Mouse (Mus musculus) Patski (cell line): ENCODE data around the gene Selenom. TPM values are rescaled to one million over a fixed set of nuclear protein-coding genes. Genes with fewer than 3 reads are reported as not detected.

Experiments used
- ATAC-seq: fragments of 100-300 bp; one replicate; pipeline ENCODE4 v1.8.0; 2021
- CTCF ChIA-PET: fragments of 350-600 bp; sonication (Branson Sonifier 250); formaldehyde crosslinking; loops from one replicate; lab custom pipeline; 2022; ENCODE audit warnings: inconsistent platforms; lab: Charles Lee
- POLR2A ChIA-PET: fragments of 350-600 bp; sonication (Branson Sonifier 250); formaldehyde crosslinking; loops from one replicate; lab custom pipeline; 2022; ENCODE audit warnings: antibody characterized with exemption, inconsistent platforms; lab: Charles Lee
- DNase-seq: peaks from one replicate; pipeline ENCODE4 v3.0.0-alpha.2; 2011; ENCODE audit warnings: low read depth, low spot score
- H3K27me3 ChIP-seq: fragments of 371-371 bp; one replicate; pipeline ENCODE4 v1.5.1; 2021
- CTCF ChIP-seq: fragments of 100-300 bp; IDR thresholded peaks from one replicate; pipeline ENCODE4 v1.5.1; 2021
- in situ Hi-C: fragments of 300-500 bp; cut with MboI; formaldehyde crosslinking; loops from 3 replicates; pipeline ENCODE4 v1.11.1; 2018; ENCODE audit warnings: low pct_unique_long_range_greater_than_20kb, mixed read lengths
- polyA plus RNA-seq: library from polyadenylated mRNA; unstranded; gene quantifications from one replicate; pipeline ENCODE4 v1.2.3, GENCODE M21; 2021

Gene Selenom
- polyA plus RNA-seq, 1 experiment from 2014 or later, result 65.1 TPM

DNA sequence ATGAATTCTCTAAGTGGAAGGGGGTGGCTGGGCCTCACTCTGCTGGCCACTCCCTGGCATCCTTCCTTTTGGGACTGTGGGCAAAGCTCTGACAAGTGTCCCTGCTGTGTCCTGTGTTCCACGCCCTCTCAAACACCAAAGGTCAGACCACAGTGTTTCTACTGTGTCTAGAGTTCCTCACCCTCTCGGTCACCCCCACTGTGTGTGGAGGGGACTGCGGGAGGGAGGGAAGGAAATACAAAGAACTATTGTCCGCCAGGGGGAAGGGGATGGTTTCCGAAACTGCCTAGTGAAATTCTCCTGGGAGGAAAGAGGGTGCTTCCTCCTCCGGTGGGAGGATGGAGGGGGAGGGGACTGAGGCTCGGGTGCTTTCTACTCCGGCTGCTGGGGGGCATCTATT, 20.5 kb downstream of the Selenom start:
- TF ChIP-seq CTCF, result no peak
- POLR2A ChIA-PET, result interaction anchor here (0.9 to 5.2 kb wide), 3 partner anchors 15 to 136 kb away, joined by 3 to 23 read pairs (median 6); partner anchors contain the start of gene Morc2a
- no peak for ATAC-seq
- CTCF ChIA-PET, result interaction anchor here (0.7 to 2.4 kb wide), 19 partner anchors 9 to 272 kb away, joined by 3 to 13 read pairs (median 4); no protein-coding TSS in a partner anchor
- in situ Hi-C loops, result loop anchor here (5.0 to 10.0 kb wide), 3 partner anchors 70 to 350 kb away; no protein-coding TSS in a partner anchor
- H3K27me3 ChIP-seq, result no peaks in the 10 kb centered on the region
- DNase-seq, result no peak

DNA sequence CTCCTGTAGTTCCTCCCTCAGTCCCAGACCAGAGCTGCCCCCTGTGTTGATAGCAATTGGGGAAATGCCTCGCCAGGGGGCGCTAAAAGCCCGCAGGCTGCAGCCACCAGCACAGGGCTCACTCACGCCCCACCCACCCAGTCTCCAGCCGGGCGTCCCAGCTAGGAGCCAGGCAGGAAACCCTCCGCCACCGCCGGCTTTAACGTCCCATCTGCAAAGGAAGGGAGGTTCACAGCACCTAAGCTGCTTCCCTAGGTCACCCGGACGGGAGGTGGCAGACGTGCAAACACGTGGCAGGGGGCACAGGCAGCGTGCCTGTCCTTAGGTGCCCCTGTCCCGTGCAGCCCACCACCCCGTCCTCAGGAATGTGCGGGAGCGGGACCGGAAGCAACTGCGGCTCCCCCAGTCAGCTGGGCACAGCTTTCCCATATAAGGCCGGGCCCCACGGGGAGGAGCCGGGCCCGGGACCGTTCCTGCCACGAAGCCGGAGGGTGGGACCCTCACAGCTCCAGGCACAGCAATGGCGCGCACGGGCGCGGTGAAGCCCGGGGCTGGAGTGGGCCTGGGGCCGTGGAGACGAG, 21.0 kb downstream of the Selenom start:
- CTCF ChIA-PET, result interaction anchor here (0.7 to 2.4 kb wide), 19 partner anchors 9 to 268 kb away, joined by 3 to 13 read pairs (median 4); no protein-coding TSS in a partner anchor
- DNase-seq (no peak), ATAC-seq (peak; percentile 62)
- in situ Hi-C loops, result loop anchor here (10.0 kb wide), 2 partner anchors 69 to 349 kb away; no protein-coding TSS in a partner anchor
- TF ChIP-seq CTCF, result no peak
- no peaks in the 10 kb centered on the region for H3K27me3 ChIP-seq
- POLR2A ChIA-PET, result interaction anchor here (0.6 to 5.2 kb wide), 4 partner anchors 15 to 145 kb away, joined by 3 to 23 read pairs (median 8); partner anchors contain the start of gene Morc2a

DNA sequence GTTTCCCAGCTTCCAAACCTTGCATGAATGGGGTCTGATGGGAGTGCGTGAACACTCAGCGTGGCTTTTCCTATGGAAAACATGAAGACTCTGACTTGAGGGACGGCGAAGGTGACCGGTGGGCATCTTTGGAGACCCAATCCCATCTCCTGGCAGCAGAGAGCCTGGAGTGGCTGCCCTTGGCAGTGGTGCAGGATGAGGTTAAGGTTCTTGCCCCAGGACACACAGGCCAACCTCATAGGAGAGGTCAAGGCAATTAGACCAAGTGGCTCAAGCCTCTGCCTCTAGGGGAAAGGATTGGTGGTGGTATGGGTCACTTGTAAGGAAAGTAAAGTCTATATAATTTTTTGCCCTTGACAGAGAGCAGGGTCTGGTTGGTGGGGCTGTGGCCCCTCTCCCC, 21.6 kb downstream of the Selenom start:
- ChIA-PET POLR2A (interaction anchor here (0.9 to 5.2 kb wide), 4 partner anchors 10 to 135 kb away, joined by 3 to 23 read pairs (median 4); partner anchors contain the start of gene Morc2a), CTCF (interaction anchor here (0.9 to 2.4 kb wide), 12 partner anchors 10 to 267 kb away, joined by 3 to 13 read pairs (median 7); no protein-coding TSS in a partner anchor)
- ATAC-seq, result no peak
- in situ Hi-C loops, result loop anchor here (10.0 kb wide), 2 partner anchors 69 to 349 kb away; no protein-coding TSS in a partner anchor
- H3K27me3 ChIP-seq, result no peaks in the 10 kb centered on the region
- DNase-seq, result no peak
- no peak for TF ChIP-seq CTCF

DNA sequence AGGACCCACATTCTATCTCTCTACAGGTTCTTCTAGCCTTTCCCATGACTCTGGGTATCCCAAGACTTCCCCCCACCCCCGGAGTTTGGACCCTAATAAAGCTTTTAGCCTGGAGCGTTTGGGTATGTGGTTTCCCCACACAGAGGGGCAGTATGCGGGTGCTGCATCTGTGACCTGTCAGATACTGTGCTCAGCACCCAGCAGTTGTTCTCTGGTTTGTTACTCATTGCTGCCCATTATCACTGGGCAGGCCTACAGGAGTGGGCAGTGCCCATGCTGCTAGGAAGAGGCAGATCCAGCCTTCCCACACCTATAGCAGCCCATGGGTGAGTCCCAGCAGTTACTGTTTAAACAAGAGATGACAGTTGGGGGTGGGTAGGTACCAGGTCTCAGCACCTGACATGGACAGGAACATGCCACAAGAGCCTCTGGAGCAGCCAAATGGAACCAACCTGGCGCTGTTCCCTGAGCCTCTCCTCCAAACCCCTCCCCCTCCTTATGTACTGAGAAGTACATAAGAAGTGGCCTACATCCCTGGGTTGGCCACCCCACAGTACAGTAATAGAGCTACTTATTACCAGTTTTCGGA, 22.4 kb downstream of the Selenom start:
- no peaks in the 10 kb centered on the region for H3K27me3 ChIP-seq
- ATAC-seq, result peak; percentile 36
- peak; percentile 66 for DNase-seq
- TF ChIP-seq CTCF, result no peak
- CTCF ChIA-PET, result interaction anchor here (0.8 to 1.2 kb wide), 4 partner anchors 68 to 254 kb away, joined by 3 to 4 read pairs (median 3); no protein-coding TSS in a partner anchor
- in situ Hi-C loops, result loop anchor here (10.0 kb wide), 2 partner anchors 68 to 348 kb away; no protein-coding TSS in a partner anchor
- POLR2A ChIA-PET, result interaction anchor here (1.1 to 5.2 kb wide), 4 partner anchors 11 to 134 kb away, joined by 3 to 23 read pairs (median 6); partner anchors contain the start of gene Morc2a

DNA sequence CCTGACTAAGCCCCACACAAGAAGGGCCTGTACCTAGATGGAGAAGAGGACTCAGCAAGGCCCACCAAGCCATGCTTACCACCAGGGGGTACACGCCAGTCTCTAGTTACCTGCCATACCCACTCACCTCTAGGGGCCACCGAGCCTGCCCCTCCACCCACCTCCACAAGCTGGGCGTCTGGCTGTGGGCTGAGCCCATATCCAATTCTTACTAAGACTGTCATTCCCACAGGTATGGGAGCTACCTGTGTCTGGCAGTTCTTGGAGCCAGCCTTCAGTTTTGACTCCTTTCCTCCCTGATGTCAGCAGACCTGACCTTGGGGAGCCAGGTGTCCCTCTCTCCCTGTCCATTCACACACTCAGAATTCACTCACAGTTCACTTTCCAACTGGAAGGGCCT, 23.2 kb downstream of the Selenom start:
- no peak for TF ChIP-seq CTCF
- ATAC-seq (no peak), DNase-seq (no peak)
- H3K27me3 ChIP-seq, result no peaks in the 10 kb centered on the region
- POLR2A ChIA-PET, result interaction anchor here (0.6 to 5.2 kb wide), 3 partner anchors 31 to 111 kb away, joined by 5 to 23 read pairs (median 5); partner anchors contain the start of gene Morc2a
- CTCF ChIA-PET, result interaction anchor here (0.8 to 1.2 kb wide), 3 partner anchors 67 to 253 kb away, joined by 3 to 4 read pairs (median 3); no protein-coding TSS in a partner anchor
- in situ Hi-C loops, result loop anchor here (10.0 kb wide), 2 partner anchors 67 to 347 kb away; no protein-coding TSS in a partner anchor

DNA sequence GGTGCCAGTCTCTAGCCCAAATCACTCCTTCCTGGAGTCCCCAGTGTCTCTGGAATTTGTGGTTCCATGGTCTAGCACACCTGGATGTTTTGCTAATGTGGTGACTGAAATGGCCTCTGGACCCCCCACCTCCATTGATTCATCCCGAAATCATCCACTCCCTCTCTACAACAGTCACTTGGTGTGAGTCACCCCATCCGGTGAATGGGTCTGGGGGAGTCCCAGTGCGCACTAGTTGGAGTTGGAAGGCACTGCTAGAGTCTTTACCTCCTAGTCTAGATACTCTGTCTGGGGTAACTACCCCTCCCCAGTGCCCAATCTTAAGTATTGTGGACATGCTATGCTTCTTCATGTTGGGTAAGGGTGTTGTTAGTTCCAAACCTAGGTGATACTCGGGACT, 23.9 kb downstream of the Selenom start:
- DNase-seq (peak; percentile 62), ATAC-seq (peak; percentile 0)
- CTCF ChIA-PET, result interaction anchor here (1.2 to 1.7 kb wide), 2 partner anchors 28 to 67 kb away, joined by 4 read pairs; no protein-coding TSS in a partner anchor

DNA sequence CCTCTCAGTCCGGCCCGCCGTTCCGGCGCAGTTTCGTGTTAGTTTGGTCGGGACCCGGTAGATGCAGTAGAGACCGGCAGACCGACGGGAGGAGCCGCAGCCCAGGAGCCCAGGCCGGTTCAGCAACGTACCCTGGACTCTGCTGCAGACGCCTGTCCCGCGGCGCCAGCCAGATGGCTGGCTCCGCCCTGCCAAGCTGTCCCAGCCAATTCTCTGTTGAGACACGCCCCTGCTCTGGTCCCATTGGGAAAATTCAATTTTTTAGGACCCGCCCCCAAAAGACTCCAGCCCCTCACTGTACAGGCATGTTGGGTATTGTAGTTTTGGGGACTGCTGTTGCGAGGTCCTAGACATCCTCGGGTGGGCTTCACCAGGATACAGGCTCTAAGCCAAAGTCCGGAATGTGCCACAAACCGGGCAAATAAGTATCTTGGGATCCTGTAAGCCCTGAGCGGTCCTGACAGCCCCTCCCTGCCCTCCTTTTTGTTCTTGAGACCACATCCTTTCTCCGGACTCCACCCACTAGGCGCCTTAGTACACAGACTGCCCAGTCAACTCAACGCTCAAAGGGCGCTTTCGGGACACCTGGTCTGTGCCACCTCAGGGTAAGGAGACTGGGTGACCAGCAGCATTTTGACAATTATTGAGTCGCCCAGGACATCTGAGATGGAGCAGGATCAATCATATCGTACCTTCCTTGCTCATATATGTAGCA, 24.8 kb downstream of the Selenom start:
- ChIA-PET POLR2A (interaction anchor here (1.5 kb wide), 1 partner anchor 110 kb away, joined by 4 read pairs; the partner anchor contains the start of gene Morc2a), CTCF (interaction anchor here (0.8 to 1.9 kb wide), 3 partner anchors 27 to 131 kb away, joined by 3 to 4 read pairs (median 4); no protein-coding TSS in a partner anchor)
- peak; percentile 72 for ATAC-seq
- in situ Hi-C loops, result loop anchor here (10.0 kb wide), 2 partner anchors 66 to 346 kb away; no protein-coding TSS in a partner anchor
- TF ChIP-seq CTCF, result no peak
- peak; percentile 73 for DNase-seq
- no peaks in the 10 kb centered on the region for H3K27me3 ChIP-seq

More for the DNA sequence above, 23.9 kb downstream of the Selenom start:
- POLR2A ChIA-PET, result interaction anchor here (1.5 to 1.8 kb wide), 2 partner anchors 63 to 111 kb away, joined by 4 to 5 read pairs; partner anchors contain the start of gene Morc2a
- in situ Hi-C loops, result loop anchor here (10.0 kb wide), 2 partner anchors 66 to 346 kb away; no protein-coding TSS in a partner anchor
- H3K27me3 ChIP-seq, result no peaks in the 10 kb centered on the region
- no peak for TF ChIP-seq CTCF

DNA sequence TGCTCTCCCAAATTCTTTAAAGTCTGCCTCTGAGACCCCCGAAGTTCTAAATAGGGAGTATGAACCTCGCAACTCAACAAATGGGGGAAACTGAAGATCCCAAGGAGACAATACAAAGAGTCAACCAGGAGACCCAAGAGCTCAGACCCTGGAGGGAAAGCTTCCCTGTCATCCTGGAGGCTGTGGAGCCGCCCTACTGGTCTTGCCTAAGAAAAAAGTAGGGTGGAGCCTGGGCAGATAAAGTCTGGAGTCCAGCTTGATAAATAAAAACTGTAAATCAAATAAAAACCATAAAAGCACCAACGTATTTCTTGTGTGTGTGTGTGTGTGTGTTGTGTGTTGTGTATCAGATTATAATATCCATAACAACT, 25.3 kb downstream of the Selenom start:
- ATAC-seq, result no peak
- in situ Hi-C loops, result loop anchor here (10.0 kb wide), 2 partner anchors 65 to 345 kb away; no protein-coding TSS in a partner anchor
- CTCF ChIA-PET, result interaction anchor here (0.8 to 1.9 kb wide), 3 partner anchors 27 to 130 kb away, joined by 3 to 4 read pairs (median 4); no protein-coding TSS in a partner anchor

DNA sequence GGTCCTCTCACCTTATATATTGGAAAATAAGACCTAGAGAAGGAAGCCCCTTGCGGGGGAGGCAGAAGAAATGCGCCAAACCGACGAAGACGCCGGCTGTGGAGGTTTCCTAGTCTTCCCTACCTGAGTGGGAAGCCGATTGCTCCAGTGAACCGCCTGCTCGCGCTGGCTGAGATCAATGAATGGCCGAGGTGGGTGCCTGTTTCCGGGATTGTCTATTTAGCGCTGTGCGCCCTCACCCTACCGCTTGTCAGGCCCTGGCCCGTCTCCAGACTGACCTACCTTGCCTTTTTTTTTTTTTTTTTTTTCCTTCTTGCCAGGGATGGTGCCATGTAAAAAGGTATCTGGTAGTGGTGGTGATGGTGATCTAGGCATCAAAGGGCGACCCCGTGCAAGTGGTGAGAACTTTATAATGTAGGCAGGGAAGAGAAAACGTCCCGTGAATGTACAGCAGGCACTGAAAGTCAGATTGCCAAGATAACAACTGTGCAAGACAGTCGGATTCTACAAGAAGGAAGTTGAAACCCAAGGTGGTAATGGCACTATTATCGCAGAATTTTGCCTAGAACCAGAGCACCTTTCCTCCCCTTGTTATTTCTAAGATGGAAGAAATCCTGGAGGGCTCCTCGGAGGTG, 26.1 kb downstream of the Selenom start, which contains the start of gene Smtn:
Smtn (minus strand) TSS at position 162 of the 635 bp plus-strand sequence.
- CTCF ChIA-PET, result interaction anchor here (1.9 kb wide), 1 partner anchor 129 kb away, joined by 4 read pairs; no protein-coding TSS in a partner anchor
- in situ Hi-C loops, result no loop called here
- H3K27me3 ChIP-seq, result no peaks in the 10 kb centered on the region
- no peak for DNase-seq
- ATAC-seq, result no peak
- POLR2A ChIA-PET, result no interaction called here
- TF ChIP-seq CTCF, result no peak

More for the DNA sequence above, 25.3 kb downstream of the Selenom start:
- POLR2A ChIA-PET, result interaction anchor here (1.5 kb wide), 1 partner anchor 109 kb away, joined by 4 read pairs; the partner anchor contains the start of gene Morc2a
- TF ChIP-seq CTCF, result no peak
- H3K27me3 ChIP-seq, result no peaks in the 10 kb centered on the region
- no peak for DNase-seq
